Mouse (Mus musculus): ENCODE measurements around the gene Hnrnpab. TPM values are rescaled to one million over a fixed set of nuclear protein-coding genes. Genes with fewer than 3 reads are reported as not detected.

Gene Hnrnpab
- 676 and 703 TPM in 2 replicates for polyA plus RNA-seq (2014; fragmentation: Nextera tagmentation; extraction: Ambion mirVana)

GRCm38 (mm10) chr11:51606447-51607095 lies at the start of gene Hnrnpab:
Gene Hnrnpab, minus strand, starts transcription at chr11:51606847.
- under 1% methylated on average over 91 of the region's 91 CpGs for WGBS
- Histone ChIP-seq H3K4me2 (peak within 1 kb of the TSS; percentile 89), H3K9me3 (ENCODE audit: low read depth, low read length) (no peaks in the 10 kb centered on the region), H3K36me3 (ENCODE audit: insufficient read depth) (peaks cover 44% of the 10 kb centered on the region), H3K4me3 (ENCODE audit: low read depth, low read length) (peak within 1 kb of the TSS; percentile 97), H3K27ac (ENCODE audit: low read depth) (peak within 1 kb of the TSS; percentile 97), H3K4me1 (ENCODE audit: insufficient read depth) (no peaks in the 10 kb centered on the region), H3K9ac (peak within 1 kb of the TSS; percentile 99), H3K27me3 (ENCODE audit: insufficient read depth, low read length) (no peaks in the 10 kb centered on the region)
- TF ChIP-seq CTCF (IDR thresholded peaks at IDR 0.05; ENCODE audit: low read depth): no peak
- ATAC-seq (ENCODE audit: insufficient read depth): peak; percentile 93
- peak; percentile 99 for DNase-seq

DNA sequence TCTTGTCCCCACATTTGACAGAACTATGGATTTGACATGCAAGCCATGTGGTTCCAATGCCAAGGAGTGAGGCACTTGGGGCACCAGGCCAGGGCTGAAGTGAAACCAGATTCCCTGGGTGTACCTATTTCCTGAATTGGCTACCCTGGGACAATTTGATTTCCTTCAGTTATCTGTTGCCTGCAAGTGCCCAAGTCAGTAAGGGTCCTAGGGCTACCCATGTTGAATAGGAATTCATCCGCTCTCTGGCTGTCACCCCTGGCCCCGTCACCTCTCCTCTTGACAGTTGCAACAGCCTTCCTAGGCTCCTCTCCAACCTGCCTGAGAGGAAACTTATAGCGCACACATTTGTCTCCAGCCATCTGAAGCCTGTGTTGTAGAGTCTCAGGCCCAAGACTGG lies 48.2 kb upstream of the Hnrnpab start:
- H3K27me3 ChIP-seq (ENCODE audit: insufficient read depth, low read length): no peaks in the 10 kb centered on the region
- H3K9me3 ChIP-seq (ENCODE audit: low read depth, low read length): no peaks in the 10 kb centered on the region
- H3K27ac ChIP-seq (ENCODE audit: low read depth): no peak overlapping the region
- H3K4me3 ChIP-seq (ENCODE audit: low read depth, low read length): no peak overlapping the region
- H3K9ac ChIP-seq: no peak overlapping the region
- no peak overlapping the region for H3K4me2 ChIP-seq
- no peak for TF ChIP-seq CTCF (IDR thresholded peaks at IDR 0.05; ENCODE audit: low read depth)
- no peaks in the 10 kb centered on the region for H3K36me3 ChIP-seq (ENCODE audit: insufficient read depth)
- DNase-seq: no peak
- ATAC-seq (ENCODE audit: insufficient read depth): no peak
- WGBS: 85% methylated on average over 3 of the region's 3 CpGs
- no peaks in the 10 kb centered on the region; the same call in 1 of the 2 replicates for H3K4me1 ChIP-seq (ENCODE audit: insufficient read depth)

DNA sequence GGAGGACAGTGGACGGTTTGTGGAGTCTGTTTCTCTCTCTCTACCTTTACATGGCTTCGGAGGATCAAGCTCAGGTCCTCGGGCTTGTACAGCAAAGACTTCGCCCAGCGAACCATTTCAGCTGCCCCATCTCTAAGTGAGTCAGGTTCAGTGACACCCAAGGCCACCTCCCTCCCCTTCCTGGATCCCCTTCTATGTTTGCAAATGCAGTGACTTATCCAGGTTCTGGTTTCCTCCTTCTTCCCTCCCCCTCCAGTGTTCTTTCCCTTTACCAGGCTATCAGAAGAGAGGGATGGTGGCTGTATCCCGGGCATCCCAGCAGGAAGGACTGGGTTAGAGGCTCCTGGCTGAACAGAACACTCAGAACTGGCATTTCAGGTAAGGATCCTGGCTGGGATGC lies 47.1 kb upstream of the Hnrnpab start:
- no peak for ATAC-seq (ENCODE audit: insufficient read depth)
- 74% methylated on average over 6 of the region's 6 CpGs for WGBS
- H3K4me2 ChIP-seq: no peak overlapping the region

GRCm38 (mm10) chr11:51652889-51653418 lies 46.3 kb upstream of the Hnrnpab start:
- no peak for ATAC-seq (ENCODE audit: insufficient read depth)
- Histone ChIP-seq H3K27ac (ENCODE audit: low read depth) (no peak overlapping the region), H3K9me3 (ENCODE audit: low read depth, low read length) (no peaks in the 10 kb centered on the region), H3K9ac (no peak overlapping the region), H3K36me3 (ENCODE audit: insufficient read depth) (no peaks in the 10 kb centered on the region), H3K4me2 (no peak overlapping the region), H3K4me1 (ENCODE audit: insufficient read depth) (peaks cover 8% of the 10 kb centered on the region; the same call in 1 of the 2 replicates), H3K27me3 (ENCODE audit: insufficient read depth, low read length) (no peaks in the 10 kb centered on the region), H3K4me3 (ENCODE audit: low read depth, low read length) (no peak overlapping the region)
- TF ChIP-seq CTCF (IDR thresholded peaks at IDR 0.05; ENCODE audit: low read depth): no peak
- WGBS: 87% methylated on average over 4 of the region's 4 CpGs
- DNase-seq: no peak

More for the DNA sequence above, 47.1 kb upstream of the Hnrnpab start:
- Histone ChIP-seq H3K9me3 (ENCODE audit: low read depth, low read length) (no peaks in the 10 kb centered on the region), H3K36me3 (ENCODE audit: insufficient read depth) (no peaks in the 10 kb centered on the region), H3K9ac (no peak overlapping the region), H3K27ac (ENCODE audit: low read depth) (no peak overlapping the region), H3K4me1 (ENCODE audit: insufficient read depth) (peaks cover 5% of the 10 kb centered on the region; the same call in 1 of the 2 replicates), H3K4me3 (ENCODE audit: low read depth, low read length) (no peak overlapping the region), H3K27me3 (ENCODE audit: insufficient read depth, low read length) (no peaks in the 10 kb centered on the region)
- no peak for TF ChIP-seq CTCF (IDR thresholded peaks at IDR 0.05; ENCODE audit: low read depth)
- no peak for DNase-seq

GRCm38 (mm10) chr11:51650691-51651515 lies 44.3 kb upstream of the Hnrnpab start, which contains the start of the genes N4bp3 and D930048N14Rik:
Gene N4bp3, minus strand, starts transcription at chr11:51650842.
Gene D930048N14Rik, plus strand, starts transcription at chr11:51650954.
- Histone ChIP-seq H3K27ac (ENCODE audit: low read depth) (peak within 1 kb of the TSS; percentile 60), H3K27me3 (ENCODE audit: insufficient read depth, low read length) (no peaks in the 10 kb centered on the region), H3K9me3 (ENCODE audit: low read depth, low read length) (no peaks in the 10 kb centered on the region), H3K4me1 (ENCODE audit: insufficient read depth) (peaks cover 8% of the 10 kb centered on the region; the same call in 1 of the 2 replicates), H3K36me3 (ENCODE audit: insufficient read depth) (0 out of 2 replicates have a peak, but pooled peaks cover 2% of the 10 kb centered on the region), H3K9ac (peak within 1 kb of the TSS; percentile 78), H3K4me2 (peak within 1 kb of the TSS; percentile 97), H3K4me3 (ENCODE audit: low read depth, low read length) (peak within 1 kb of the TSS; percentile 68)
- peak; percentile 74 for ATAC-seq (ENCODE audit: insufficient read depth)
- DNase-seq: peak; percentile 85
- WGBS: 1% methylated on average over 68 of the region's 70 CpGs
- no peak for TF ChIP-seq CTCF (IDR thresholded peaks at IDR 0.05; ENCODE audit: low read depth)

DNA sequence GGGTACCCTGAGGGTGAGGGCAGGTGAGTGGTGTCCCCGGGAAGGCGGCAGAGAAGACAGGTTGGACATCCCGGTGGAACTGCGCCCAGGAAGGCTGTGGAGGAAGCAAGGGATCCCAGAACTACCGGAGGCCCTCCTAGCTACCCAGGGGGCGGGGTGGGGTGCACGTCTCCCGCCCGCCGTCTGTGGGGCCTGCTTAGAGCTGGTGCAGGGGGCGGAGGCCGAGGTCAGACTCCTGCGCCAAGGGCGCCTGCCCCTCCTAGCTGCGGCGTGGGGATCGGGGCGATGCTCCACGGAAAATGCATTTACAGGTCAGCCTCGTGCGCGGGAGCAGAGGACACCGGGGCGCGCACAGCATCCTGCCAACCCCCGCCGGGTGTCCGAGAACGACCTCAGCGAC lies 43.6 kb upstream of the Hnrnpab start:
- H3K4me1 ChIP-seq (ENCODE audit: insufficient read depth): peaks cover 8% of the 10 kb centered on the region; the same call in 1 of the 2 replicates
- H3K4me2 ChIP-seq: peak overlapping the region; percentile 97
- TF ChIP-seq CTCF (IDR thresholded peaks at IDR 0.05; ENCODE audit: low read depth): no peak
- no peaks in the 10 kb centered on the region for H3K9me3 ChIP-seq (ENCODE audit: low read depth, low read length)
- H3K4me3 ChIP-seq (ENCODE audit: low read depth, low read length): peak overlapping the region; percentile 68
- WGBS: under 1% methylated on average over 30 of the region's 30 CpGs
- no peaks in the 10 kb centered on the region for H3K27me3 ChIP-seq (ENCODE audit: insufficient read depth, low read length)
- peaks cover 7% of the 10 kb centered on the region; the same call in 1 of the 2 replicates for H3K36me3 ChIP-seq (ENCODE audit: insufficient read depth)
- H3K27ac ChIP-seq (ENCODE audit: low read depth): peak overlapping the region; percentile 60; the same call in 1 of the 2 replicates
- no peak for DNase-seq
- peak; percentile 47 for ATAC-seq (ENCODE audit: insufficient read depth)
- H3K9ac ChIP-seq: peak overlapping the region; percentile 78

Data from lung, embryonic 14.5 days (tissue).